Mouse (Mus musculus): ENCODE results near the gene Stn1.
A peak's percentile ranks its signal among the peaks of the same experiment; 100 is the strongest.

The Stn1 gene

DNA sequence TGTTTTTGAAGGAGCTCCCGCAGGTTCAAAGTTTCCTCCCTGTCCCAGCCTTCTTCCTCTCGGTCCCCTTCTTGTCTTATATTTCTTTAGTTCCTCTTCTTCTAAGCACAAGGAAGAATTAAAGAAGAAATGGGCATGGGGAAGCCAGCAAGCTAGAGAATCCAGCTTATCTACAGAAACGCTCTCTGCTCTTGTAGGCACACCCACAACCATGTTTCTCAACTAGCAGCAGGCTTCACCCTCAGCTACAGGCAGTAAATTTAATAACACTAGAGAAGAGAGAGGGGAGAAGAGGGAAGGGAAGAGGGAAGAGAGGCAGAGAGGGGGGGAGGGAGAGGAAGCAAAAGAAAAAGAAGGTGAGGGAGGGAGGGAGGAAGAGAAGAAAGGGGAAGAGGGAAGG, 29.1 kb downstream of the Stn1 start:
- DNase-seq, result no peak

DNA sequence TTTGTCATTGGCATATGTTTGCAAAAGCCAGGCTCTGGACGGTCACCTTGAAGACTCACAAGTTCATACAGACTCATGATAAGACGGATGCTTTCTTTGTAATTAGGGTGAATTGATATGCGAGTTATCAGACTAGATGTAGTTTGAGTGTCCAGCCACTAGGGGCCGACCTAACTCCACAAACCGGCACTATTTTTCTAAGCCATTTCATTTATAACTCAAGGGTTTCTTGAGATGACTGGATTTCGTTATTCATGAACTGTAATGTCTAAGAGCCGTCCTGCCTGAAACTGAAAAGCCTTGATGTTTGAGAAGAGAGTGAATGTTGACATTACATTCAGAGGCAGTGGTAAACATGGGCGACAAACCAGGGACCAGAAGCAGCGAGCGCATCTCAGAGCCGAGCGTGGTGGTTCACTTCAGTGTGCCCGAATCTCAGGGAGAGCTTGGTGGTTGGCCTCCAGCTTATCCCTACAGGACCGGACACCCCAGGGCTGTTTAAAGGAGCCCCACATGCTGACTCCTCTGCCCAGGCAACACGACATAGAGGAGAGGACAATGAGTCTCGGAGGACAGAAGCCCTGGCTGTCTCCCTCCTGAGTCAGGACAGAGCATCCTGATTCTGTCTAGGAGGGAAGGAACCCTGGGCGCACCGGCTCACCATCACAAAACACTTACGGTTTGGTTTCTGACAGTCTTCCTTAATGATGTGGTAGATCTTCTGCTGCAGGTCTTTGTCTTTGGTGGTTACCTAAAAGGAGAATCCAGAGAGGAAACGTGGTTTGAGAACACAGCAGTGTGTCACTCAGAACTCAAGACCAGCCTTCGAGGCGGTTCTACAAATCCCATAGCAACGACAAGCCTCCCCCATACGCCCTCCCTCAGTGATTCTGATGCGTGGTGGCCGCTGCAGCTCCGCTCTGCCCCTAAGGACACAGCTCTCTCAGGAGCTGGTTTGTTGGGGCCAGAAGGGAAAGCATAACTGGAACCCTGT, 29.9 kb downstream of the Stn1 start:
- peak; percentile 47 for DNase-seq

DNA sequence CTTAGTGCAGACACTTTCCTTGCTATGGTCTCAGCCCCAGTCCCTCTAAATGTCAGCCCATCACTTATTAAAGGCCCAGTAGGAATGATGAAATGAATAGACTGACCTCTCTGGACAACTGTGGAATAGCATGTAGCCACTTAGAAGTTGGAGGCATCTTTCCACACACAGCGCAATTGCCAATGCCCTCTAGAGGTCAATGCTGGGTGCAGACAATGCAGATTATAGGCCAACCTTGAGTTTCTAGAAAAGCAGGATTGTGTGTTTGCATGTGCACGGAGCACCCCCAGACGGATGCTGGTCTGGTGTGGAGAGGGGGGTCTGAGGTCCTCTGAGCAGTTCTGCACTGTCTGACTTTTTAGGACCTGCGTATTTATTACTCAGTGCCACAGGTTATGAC, 33.7 kb downstream of the Stn1 start:
- no peak for DNase-seq

DNA sequence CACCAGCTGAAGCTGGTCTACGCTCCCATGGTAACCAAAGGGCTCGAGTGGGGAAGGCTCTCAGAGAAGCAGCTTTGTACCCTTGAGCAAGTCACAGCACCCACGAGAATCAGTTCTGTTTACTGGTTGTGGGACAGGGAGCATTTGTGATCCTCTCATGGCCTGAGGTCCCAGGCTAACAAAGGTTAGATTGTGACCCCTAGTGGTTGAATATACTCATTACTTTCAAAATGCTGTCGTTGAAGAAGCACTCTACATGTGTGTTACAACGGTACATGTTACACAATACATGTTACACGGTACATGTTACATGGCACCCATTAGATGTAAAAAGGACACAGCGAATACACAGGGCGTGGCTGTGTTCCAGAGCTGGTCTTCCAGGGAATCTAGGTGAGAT, 34.7 kb downstream of the Stn1 start:
- DNase-seq, result no peak

DNA sequence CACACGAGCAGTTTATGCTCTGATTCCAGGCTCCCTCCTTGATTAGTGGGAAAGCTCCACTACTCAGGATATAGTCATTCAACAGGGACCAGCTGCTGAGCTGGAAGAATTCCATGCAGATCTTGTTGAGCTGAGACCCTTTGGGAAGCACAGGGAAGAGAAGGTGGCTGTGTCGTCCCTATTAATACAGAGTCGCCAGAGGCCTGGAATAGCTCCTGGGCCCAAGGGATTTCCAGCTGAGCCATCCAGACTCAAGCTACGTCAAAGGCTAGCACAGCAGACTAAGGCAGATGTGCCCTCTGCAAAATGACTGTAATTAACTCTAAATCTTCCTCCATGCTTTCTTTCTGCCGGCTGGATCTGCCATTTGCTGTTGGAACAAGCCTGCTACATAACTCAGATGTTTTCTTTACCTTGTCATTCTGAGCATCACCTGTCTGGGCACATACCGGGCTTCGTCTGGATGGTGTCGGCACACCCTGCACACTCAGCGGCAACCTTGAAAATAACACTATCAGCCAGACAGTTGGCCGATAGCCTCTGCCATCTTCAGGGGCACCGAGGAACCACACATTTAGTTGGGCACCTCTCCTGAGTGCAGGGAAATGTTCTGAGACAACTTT, 36.8 kb downstream of the Stn1 start:
- no peak for DNase-seq

DNA sequence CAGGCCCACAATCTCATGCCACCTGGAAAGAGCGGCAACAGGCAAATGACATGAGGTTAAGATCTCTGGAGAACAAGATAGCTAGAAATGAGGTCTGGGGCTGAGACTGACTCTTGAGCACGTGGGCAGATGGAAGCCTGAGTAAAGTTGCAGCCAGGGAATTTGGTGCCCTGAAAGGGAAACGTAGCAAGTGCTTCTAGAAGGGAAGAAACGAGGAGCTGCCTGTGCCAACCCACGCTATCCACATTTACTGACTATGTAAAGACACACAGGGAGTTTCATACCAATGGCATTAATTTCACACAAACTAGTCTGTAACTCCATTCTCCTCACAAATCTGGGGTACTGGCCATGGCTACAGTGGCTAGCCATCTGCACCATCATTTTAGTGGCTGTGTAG, 37.5 kb downstream of the Stn1 start:
- no peak for DNase-seq

DNA sequence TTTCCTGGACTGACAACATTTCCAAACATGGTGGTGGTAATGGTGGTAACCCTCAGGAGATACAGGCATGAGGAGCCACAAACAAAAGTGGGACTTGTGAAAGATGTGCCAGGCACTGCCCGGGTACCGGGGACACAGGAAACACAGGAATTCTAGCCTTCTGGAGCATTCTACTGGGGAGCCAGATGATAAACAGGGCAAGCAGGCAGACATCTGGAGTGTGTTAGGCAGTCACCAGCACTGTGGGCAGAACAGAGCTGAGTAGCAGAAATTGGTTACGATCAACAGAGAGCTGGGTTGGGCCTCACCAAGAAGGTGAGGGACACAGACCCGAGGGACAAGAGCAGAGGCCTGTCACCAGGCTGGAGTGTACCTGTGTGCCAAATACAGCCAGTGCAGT, 38.4 kb downstream of the Stn1 start:
- DNase-seq, result no peak

DNA sequence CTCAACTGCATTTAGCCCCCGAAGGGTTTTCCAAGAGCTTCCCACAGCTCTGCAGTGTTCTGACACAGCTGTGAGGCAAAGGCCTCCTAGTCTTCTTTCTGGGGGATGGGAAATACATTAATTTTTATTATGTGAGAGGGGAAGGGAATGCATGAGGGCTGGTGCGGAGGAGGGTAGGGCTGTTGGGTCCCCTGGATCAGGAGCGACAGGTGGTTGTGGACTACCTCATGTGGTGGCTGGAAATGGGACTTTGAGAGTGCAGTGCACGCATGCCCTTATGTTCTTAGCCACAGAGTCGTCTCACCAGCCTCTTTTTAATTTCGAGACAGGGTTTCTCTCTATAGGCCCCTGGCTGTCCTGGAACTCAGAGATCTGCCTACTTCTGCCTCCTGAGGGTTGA, 39.6 kb downstream of the Stn1 start:
- no peak for DNase-seq

DNA sequence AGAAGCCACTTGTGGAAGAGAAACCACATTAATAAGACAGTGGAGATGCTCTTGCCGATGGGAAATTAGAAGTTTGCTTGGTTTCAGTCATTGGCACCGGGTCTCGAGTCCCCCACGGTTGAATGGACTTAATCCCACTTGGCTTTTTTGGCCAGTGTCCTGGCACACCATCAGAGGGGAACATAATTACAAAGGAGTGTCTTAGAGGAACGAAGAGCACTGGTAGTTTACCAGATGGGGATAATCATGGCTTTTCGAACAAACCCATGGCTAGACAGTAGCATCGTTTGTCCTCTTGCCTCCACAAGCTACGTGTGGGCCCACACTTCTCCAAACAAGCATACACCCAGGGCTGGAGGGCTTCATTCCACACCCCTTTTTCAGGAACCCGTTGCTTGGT, 40.0 kb downstream of the Stn1 start:
- DNase-seq, result no peak

DNA sequence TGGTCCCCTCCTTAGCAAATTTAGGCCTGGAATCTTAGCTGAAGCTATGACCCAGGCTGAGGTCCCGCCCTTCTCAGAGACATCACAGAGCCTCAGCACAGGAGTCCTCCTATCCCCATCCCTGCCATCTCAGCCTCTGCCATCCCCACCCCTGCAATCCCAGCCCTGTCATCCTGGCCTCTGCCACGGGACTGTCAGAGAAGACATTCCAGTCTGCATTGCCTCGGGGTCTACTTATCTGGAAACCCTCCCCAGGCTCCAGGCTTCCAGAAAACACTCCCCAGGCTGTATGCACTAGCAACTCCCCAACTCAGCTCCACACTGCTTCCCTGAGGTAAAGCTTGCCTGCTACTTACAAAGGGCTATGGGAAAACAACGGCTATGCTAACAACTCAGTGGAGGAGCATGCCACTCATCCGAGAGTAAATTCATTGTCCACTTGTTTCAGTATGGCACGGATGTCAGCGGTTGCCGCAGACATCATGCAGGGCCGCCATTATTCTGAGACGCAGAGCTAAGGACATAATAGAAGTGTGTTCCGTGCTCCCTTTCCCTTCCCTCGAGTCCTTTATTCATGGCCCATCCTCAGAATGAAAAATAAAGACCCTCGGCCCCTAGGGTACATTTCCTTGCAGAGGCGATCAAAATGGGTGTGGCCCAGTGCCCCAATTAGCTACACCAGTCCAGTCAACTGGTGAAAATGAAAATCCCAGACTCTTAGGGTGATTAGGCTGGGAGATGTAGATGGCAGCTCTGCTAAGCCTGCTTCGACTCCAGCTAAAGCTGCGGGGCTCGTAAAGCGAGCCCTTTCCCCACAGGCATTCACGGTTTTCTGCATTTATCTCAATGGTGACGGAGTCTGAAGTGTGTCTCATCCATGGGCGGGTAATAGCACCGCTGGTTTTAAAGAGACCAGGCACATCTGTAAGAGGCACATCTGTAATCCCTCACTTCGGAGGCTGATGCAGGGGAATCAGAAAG, 44.0 kb downstream of the Stn1 start:
- DNase-seq, result no peak

DNA sequence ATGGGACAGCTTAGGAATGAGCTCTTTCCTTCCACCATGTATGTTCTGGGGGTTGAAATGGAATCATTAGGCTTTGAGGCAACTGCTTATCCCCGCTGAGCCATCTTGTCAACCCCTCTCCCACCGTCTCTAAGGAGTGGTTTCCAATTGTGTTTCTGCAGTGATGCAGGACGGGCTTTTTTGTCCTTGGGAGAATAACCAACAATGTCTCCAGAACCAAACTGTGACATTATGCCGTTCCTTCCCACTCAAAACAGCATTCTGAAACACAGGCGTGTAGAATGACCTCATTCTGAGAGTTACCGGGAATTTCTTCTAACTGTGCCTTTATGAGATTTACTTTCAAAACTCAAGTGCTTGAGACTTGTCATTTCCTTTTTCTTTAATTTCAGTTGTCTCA, 44.9 kb downstream of the Stn1 start:
- DNase-seq, result no peak

DNA sequence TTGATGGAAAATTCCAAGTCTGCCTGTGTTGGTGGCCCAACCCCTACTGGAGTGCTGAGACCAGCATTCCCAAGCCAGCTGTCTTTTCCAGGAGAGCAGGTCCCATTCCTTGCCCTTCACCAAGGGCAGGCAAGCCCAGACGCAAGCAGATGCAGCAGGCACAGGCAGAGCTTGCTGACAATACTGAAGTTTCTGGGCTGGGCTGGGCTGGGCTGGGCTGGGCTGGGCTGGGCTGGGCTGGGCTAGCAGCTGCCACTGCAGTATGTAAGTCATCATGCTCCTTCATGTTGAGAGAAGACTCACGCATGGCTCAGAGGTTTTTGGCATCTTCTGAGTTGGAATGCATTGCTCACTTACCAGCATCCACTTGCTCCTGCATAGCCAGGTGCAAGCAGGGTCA, 45.5 kb downstream of the Stn1 start:
- no peak for DNase-seq

DNA sequence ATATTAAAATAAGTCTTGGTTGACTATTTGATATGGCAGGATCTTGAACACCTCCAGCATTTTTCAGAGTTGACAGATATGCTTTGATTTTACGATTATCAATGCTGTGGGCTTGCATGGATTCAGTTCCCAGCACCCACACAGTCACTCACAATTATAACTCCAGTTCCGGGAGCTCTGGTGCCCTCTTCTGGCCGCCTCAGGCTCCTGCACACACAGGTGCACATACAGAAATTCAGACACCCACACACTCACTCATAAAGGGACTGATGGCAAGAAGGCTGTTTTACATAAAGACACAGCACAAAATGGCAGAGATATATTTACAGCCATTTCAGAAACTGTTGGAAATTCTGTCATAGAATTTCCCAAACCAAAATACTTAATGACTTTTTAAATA, 48.1 kb downstream of the Stn1 start:
- DNase-seq, result no peak

DNA sequence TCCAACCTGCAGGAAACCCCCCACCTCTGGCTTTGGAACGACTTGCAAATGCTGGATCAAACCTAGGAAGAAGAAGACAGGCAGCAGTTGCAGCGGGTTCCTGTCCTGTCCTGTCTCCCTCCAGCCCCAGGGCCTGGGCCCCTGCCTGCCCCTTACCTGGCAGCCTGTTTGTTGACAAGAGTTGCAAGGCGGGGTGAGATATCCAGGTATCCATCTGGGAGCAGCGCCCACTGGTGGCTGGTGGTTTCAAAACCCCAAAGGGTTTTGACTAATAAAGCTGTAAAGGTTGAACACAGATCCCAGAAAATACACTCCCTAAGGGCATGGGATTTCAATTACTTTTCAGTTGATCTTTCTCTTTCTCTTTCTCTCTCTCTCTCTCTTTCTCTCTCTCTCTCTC, 49.1 kb downstream of the Stn1 start:
- no peak for DNase-seq

DNA sequence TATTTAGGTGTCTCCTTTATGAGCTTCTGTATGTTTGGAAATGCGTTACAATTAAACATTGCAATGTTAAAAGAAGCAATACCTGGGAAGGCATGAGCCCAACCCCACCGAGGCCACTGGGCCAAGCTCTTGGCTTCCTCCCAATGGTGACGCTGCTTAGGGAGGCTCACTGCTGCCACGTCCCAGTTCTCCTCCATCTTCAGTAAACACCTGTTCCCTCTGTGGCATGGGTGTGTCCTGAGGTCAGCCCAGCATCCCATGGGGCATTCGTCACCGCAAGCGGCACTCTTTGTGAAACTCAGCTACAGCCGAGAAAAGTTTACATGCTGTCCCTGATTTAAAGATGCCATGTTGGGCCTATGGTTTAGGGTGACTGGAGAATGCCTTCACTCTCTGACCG, 49.7 kb downstream of the Stn1 start:
- no peak for DNase-seq

DNA sequence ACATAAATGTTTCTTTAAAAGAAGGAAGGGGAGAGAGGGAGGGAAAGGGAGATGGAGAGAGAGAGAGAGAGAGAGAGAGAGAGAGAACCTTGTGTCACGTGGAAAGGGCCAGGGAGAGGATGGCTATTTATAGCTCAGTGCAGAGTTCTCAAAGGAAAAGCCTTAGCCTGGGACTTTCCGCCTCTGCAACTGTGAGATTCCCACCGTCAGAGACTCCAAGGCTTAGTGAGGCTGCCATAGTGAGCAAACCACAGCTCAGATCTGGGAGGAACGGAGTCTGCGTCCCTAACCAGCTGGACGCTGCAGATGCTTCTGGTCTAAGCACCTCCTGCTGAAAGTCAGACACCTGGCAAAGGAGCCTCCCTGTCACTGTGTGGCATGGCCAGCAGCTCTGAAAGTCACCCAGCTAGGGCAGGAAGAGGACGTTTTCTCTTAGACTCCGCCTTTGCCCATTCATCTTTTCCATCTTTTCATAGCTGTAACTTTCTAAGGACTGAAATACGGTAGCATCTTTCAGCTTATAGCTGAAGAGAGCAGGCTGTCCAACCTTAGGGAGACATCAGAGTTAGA, 51.2 kb downstream of the Stn1 start:
- no peak for DNase-seq

DNA sequence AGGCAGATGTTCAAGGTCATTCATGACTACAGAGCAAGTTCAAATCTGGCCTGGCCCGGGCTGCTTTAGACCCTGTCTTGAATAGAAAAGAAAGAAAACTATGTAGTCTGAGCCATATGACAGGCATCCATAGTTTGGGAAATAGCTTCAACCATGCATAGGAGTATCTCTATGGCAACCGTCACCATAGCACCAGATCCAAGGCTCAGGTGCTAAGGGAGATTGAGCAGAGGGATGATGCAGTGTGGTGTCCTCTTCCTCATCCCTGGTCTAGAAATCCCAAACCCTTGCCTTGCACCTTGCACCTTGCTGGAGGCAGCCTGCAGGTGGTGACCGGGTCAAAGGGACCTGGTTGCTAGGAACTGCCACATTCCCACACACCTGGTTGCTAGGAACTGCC, 53.2 kb downstream of the Stn1 start:
- DNase-seq, result no peak

DNA sequence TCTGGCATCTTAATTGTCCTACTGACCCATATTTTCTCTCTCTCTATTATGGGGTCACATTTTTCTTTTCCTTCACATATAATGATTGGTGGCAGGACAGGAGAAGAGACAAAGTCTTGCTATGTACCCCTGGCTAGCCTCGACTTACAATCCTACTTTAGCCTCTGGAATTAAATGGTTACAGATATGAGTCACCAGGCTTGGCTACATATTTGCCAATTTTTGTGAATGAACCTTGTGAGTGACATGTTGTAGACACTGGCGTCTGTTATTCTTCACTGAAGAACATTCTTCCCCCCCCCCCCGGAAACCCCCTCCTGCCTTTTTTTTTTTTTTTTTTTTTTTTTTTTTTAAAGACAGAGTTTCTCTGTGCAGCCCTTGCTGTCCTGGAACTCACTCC, 54.0 kb downstream of the Stn1 start:
- DNase-seq, result no peak

DNA sequence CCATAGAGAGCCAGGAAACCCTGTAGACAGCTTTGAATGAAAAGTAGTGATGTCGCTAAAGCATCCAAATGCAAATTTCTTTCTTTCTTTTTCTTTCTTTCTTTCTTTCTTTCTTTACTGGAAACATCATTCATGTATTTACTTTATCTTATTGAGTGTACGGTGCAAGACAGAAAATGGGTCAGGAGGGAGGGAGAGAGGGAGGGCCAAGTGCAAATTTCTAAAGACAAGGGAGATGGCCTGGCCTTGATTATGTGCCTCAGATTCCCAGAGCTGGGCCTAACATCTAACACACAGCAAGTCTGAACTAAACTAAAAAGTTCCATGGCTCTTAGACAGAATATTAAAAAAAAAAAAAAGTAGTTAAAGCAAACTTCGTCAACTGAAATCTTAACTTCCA, 63.9 kb downstream of the Stn1 start:
- DNase-seq, result no peak

DNA sequence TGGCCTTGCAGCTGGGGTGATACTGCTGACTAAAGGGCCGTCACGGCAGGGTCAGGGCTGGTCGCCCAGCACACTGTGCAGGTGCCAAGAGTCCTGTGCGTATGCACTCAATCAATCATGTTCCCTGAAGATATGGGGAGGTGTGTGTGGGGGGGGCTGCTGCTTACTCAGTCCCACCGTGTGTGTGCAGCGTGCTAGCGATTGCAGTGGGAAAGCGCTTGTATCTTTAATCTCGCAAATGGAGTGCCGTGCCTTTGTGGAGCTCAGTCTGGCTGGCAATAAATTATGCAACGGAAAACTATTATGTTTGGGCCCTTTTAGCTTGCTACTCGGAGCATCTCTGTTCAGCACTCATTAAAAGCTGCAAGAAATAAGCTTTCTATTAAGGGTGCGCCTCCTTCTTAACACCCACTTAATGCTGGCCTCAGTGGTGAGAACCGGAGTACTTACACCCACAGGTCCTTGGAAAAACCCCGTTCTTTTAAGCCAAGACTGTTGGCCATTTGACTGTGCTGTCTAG, 64.4 kb downstream of the Stn1 start:
- no peak for DNase-seq

DNA sequence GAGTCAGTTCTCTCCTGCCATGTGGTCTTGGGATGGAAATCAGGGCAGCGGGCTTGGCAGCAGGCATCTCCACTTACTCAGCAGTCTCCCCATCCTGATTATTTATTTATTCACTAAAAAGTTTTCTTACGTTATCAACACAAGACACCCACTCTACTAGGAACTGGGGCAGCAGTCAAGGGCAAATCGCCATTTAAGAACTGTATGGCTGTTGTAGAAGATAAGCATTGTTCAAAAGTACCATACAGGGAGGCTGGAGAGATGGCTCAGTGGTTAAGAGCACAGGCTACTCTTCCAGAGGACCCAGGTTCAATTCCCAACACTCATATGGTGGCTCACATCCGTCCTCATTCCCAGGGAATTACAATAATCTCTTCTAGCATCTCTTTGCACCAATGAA, 65.5 kb downstream of the Stn1 start:
- DNase-seq, result no peak

DNA sequence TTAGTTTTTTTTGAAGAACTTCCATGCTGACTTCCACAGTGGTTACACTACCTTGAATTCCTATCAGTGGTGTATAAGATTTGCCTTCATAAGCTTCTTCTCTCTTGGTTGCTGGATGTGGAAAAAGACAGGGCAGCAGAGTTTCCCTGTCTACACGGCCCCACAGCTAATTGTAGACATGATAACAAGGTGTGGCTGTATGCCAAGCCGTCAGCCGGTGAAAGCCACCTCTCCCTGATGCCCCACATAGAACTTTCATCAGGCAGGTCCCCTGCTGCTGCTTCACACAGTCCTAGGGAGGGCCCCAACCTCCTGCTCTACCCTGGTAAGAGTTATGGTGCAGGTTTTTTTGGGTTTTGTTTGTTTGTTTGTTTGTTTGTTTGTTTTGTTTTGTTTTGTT, 68.6 kb downstream of the Stn1 start:
- DNase-seq, result no peak

DNA sequence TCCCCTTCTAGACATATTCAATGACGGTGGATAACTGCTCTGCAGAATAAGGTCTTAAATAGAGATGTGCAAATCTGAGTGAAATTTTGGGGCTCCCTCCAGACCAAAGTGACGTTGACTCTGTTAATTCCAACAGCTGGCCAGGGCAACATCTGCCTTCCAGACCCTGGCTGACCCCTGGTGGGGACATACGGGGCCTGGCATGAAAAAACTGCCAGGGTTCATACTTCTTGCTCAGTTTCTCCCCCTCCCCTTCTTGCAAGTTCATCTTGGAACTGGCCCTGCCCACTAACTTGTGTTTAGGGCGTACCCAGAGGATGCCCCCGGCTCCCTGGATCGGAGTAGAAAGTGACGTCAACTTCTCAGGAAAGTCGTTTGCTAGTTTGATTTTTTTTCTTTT, 70.5 kb downstream of the Stn1 start:
- DNase-seq, result no peak
